Mouse (Mus musculus) liver, embryonic 11.5 days (tissue): ENCODE data around the gene Fam13c. TPM values are rescaled to one million over a fixed set of nuclear protein-coding genes. Genes with fewer than 3 reads are reported as not detected.

ENCODE experiments used
- ATAC-seq: fragments of 200-750 bp; cut with Nextera tagmentation; replicated peaks from 2 replicates; pipeline ENCODE4 v1.8.0; 2017; ENCODE audit warnings: moderate number of reproducible peaks, mild to moderate bottlenecking, moderate TSS enrichment, moderate library complexity; ENCODE audit not compliant: low FRiP score
- DNase-seq: peaks from one replicate; pipeline ENCODE4 v3.0.0-alpha.2; 2017; ENCODE audit warnings: low spot score
- H3K27ac ChIP-seq: fragments of 300-500 bp; sonication (generic); 2 replicates; pipeline ENCODE4 v1.5.1; 2014; ENCODE audit warnings: mild to moderate bottlenecking, low read depth, low read length, control low read depth
- H3K27me3 ChIP-seq: fragments of 300-500 bp; sonication (generic); replicated peaks from 2 replicates; pipeline ENCODE4 v1.6.1; 2014; ENCODE audit warnings: low read length, mixed read lengths; ENCODE audit not compliant: control insufficient read depth, insufficient read depth
- H3K36me3 ChIP-seq: fragments of 300-500 bp; sonication (generic); 2 replicates; pipeline ENCODE4 v1.6.1; 2014; ENCODE audit warnings: mild to moderate bottlenecking, low read length, moderate library complexity, mixed read lengths; ENCODE audit not compliant: control insufficient read depth, insufficient read depth
- H3K4me1 ChIP-seq: fragments of 300-500 bp; sonication (generic); replicated peaks from 2 replicates; pipeline ENCODE4 v1.6.1; 2014; ENCODE audit warnings: low read length, mixed read lengths; ENCODE audit not compliant: control insufficient read depth, insufficient read depth
- H3K4me2 ChIP-seq: fragments of 300-500 bp; sonication (generic); 2 replicates; pipeline ENCODE4 v1.6.1; 2014; ENCODE audit warnings: mild to moderate bottlenecking, control low read depth, moderate library complexity
- H3K4me3 ChIP-seq: fragments of 300-500 bp; sonication (generic); 2 replicates; pipeline ENCODE4 v1.5.1; 2014; ENCODE audit warnings: low read depth, low read length, control low read depth
- H3K9ac ChIP-seq: fragments of 300-500 bp; sonication (generic); 2 replicates; pipeline ENCODE4 v1.6.1; 2014; ENCODE audit warnings: low read depth, low read length, control low read depth
- H3K9me3 ChIP-seq: fragments of 300-500 bp; sonication (generic); 2 replicates; pipeline ENCODE4 v1.6.1; 2016; ENCODE audit warnings: low read length, inconsistent platforms, mixed read lengths; ENCODE audit not compliant: control insufficient read depth
- WGBS: fragments of 180-500 bp; shearing (Covaris S2); extraction: QIAGEN DNeasy Blood & Tissue Kit; methylation state at CpG from one replicate; pipeline ENCODE4 v1.1.7; 2014; 5-methylcytosine and 5-hydroxymethylcytosine counted together
- polyA plus RNA-seq: library from polyadenylated mRNA; unstranded; fragments of >200 nt; fragmentation: Nextera tagmentation; extraction: Ambion mirVana; gene quantifications from 2 replicates; pipeline ENCODE4 v1.2.1, GENCODE M21; 2014

Fam13c gene
- polyA plus RNA-seq, 1 experiment from 2014 or later, result 1.8 TPM

- Histone ChIP-seq H3K4me2 (no peak overlapping the region), H3K9ac (no peak overlapping the region), H3K36me3 (no peaks in the 10 kb centered on the region), H3K9me3 (no peaks in the 10 kb centered on the region), H3K4me1 (no peaks in the 10 kb centered on the region), H3K4me3 (no peak overlapping the region), H3K27ac (no peak overlapping the region), H3K27me3 (no peaks in the 10 kb centered on the region)
- DNase-seq (no peak), ATAC-seq (no peak)
- 68% methylated on average over 7 of the region's 7 CpGs for WGBS
These were observed 45.0 kb downstream of the Fam13c start for GRCm38 (mm10) chr10:70485287-70485612.

GRCm38 (mm10) chr10:70486651-70487050, 46.4 kb downstream of the Fam13c start:
- Histone ChIP-seq H3K27ac (no peak overlapping the region), H3K36me3 (no peaks in the 10 kb centered on the region), H3K4me3 (no peak overlapping the region), H3K9ac (no peak overlapping the region), H3K4me1 (no peaks in the 10 kb centered on the region), H3K27me3 (no peaks in the 10 kb centered on the region), H3K4me2 (no peak overlapping the region), H3K9me3 (no peaks in the 10 kb centered on the region)
- ATAC-seq (no peak), DNase-seq (no peak)
- 84% methylated on average over 6 of the region's 6 CpGs for WGBS

GRCm38 (mm10) chr10:70493891-70494290, 53.6 kb downstream of the Fam13c start:
- Histone ChIP-seq H3K9me3 (no peaks in the 10 kb centered on the region), H3K36me3 (no peaks in the 10 kb centered on the region), H3K4me3 (no peak overlapping the region), H3K4me2 (no peak overlapping the region), H3K27ac (no peak overlapping the region), H3K9ac (no peak overlapping the region), H3K27me3 (no peaks in the 10 kb centered on the region), H3K4me1 (no peaks in the 10 kb centered on the region)
- DNase-seq, result no peak
- no peak for ATAC-seq
- WGBS, result 73% methylated on average over 3 of the region's 3 CpGs

- Histone ChIP-seq H3K4me2 (no peak overlapping the region), H3K9ac (no peak overlapping the region), H3K9me3 (no peaks in the 10 kb centered on the region), H3K27ac (no peak overlapping the region), H3K27me3 (no peaks in the 10 kb centered on the region), H3K36me3 (no peaks in the 10 kb centered on the region), H3K4me3 (no peak overlapping the region), H3K4me1 (no peaks in the 10 kb centered on the region)
- 65% methylated on average over 2 of the region's 2 CpGs for WGBS
- ATAC-seq (no peak), DNase-seq (no peak)
These were observed 54.2 kb downstream of the Fam13c start for GRCm38 (mm10) chr10:70494441-70494840.

- Histone ChIP-seq H3K4me2 (no peak overlapping the region), H3K4me1 (no peaks in the 10 kb centered on the region), H3K9me3 (no peaks in the 10 kb centered on the region), H3K36me3 (no peaks in the 10 kb centered on the region), H3K9ac (no peak overlapping the region), H3K4me3 (no peak overlapping the region), H3K27me3 (no peaks in the 10 kb centered on the region), H3K27ac (no peak overlapping the region)
- DNase-seq (no peak), ATAC-seq (no peak)
- 76% methylated on average over 4 of the region's 4 CpGs for WGBS
These were observed 55.1 kb downstream of the Fam13c start for GRCm38 (mm10) chr10:70495106-70496104.

GRCm38 (mm10) chr10:70496938-70497337, 56.7 kb downstream of the Fam13c start:
- Histone ChIP-seq H3K4me2 (no peak overlapping the region), H3K27me3 (no peaks in the 10 kb centered on the region), H3K36me3 (no peaks in the 10 kb centered on the region), H3K4me3 (no peak overlapping the region), H3K27ac (no peak overlapping the region), H3K9ac (no peak overlapping the region), H3K4me1 (no peaks in the 10 kb centered on the region), H3K9me3 (no peaks in the 10 kb centered on the region; the same call in 1 of the 2 replicates)
- no peak for DNase-seq
- ATAC-seq, result no peak

- ATAC-seq, result no peak
- Histone ChIP-seq H3K9me3 (no peaks in the 10 kb centered on the region; the same call in 1 of the 2 replicates), H3K4me1 (no peaks in the 10 kb centered on the region), H3K9ac (no peak overlapping the region), H3K27ac (no peak overlapping the region), H3K36me3 (no peaks in the 10 kb centered on the region), H3K4me3 (no peak overlapping the region), H3K4me2 (no peak overlapping the region), H3K27me3 (no peaks in the 10 kb centered on the region)
- 48% methylated on average over 2 of the region's 2 CpGs for WGBS
- no peak for DNase-seq
These were observed 58.0 kb downstream of the Fam13c start for GRCm38 (mm10) chr10:70498328-70498727.

GRCm38 (mm10) chr10:70499246-70499645, 59.0 kb downstream of the Fam13c start:
- Histone ChIP-seq H3K4me2 (no peak overlapping the region), H3K4me1 (no peaks in the 10 kb centered on the region), H3K27me3 (no peaks in the 10 kb centered on the region), H3K36me3 (no peaks in the 10 kb centered on the region), H3K4me3 (no peak overlapping the region), H3K9ac (no peak overlapping the region), H3K27ac (no peak overlapping the region), H3K9me3 (no peaks in the 10 kb centered on the region; the same call in 1 of the 2 replicates)
- WGBS, result 70% methylated on average over 13 of the region's 13 CpGs
- ATAC-seq, result no peak
- DNase-seq, result no peak

- H3K9ac ChIP-seq, result no peak overlapping the region
- no peaks in the 10 kb centered on the region for H3K36me3 ChIP-seq
- no peak overlapping the region for H3K4me3 ChIP-seq
- ATAC-seq (no peak), DNase-seq (no peak)
- H3K27me3 ChIP-seq, result no peaks in the 10 kb centered on the region
- 87% methylated on average over 15 of the region's 15 CpGs for WGBS
- H3K4me1 ChIP-seq, result no peaks in the 10 kb centered on the region
- H3K4me2 ChIP-seq, result no peak overlapping the region
- H3K27ac ChIP-seq, result no peak overlapping the region
- peaks cover 5% of the 10 kb centered on the region for H3K9me3 ChIP-seq
These were observed 64.6 kb downstream of the Fam13c start for GRCm38 (mm10) chr10:70504871-70505270.
